8 mouse cellular contexts compared by ENCODE assay signal in genomic region chr4:46195781-46196487, GRCm38 (mm10). TPM values are rescaled to one million over a fixed set of nuclear protein-coding genes. Genes with fewer than 3 reads are reported as not detected.
A peak's percentile ranks its signal among the peaks of the same experiment; 100 is the strongest.
DNase-seq lines count a peak whose midpoint lies in the region; ATAC-seq and TF ChIP-seq lines count a peak whose summit lies in the region.

Gene Xpa, minus strand, starts transcription at chr4:46196311.

- ATAC-seq in embryonic facial prominence, embryonic 15.5 days (ENCODE audit: insufficient number of reproducible peaks, low FRiP score, low TSS enrichment, low read depth): peak; percentile 92
- ATAC-seq in limb, embryonic 14.5 days (ENCODE audit: low FRiP score, low read depth): peak; percentile 95
- peak; percentile 94 for ATAC-seq in midbrain, postnatal 0 days (ENCODE audit: low FRiP score)

- peak within 1 kb of the TSS; percentile 96 for H3K27ac ChIP-seq in bone marrow, adult 2 months (ENCODE audit: control insufficient read depth, insufficient read depth, low read depth, low read length, poor library complexity)
- peak within 1 kb of the TSS; percentile 88 for H3K27ac ChIP-seq in embryonic facial prominence, embryonic 15.5 days (replicated peaks)
- H3K27ac ChIP-seq in limb, embryonic 14.5 days (replicated peaks; ENCODE audit: low read depth, low read length): peak within 1 kb of the TSS; percentile 83
- peak within 1 kb of the TSS; percentile 94 for H3K27ac ChIP-seq in midbrain, postnatal 0 days (ENCODE audit: low read depth, low read length)

- no peak for TF ChIP-seq CTCF in bone marrow, adult 2 months (IDR thresholded peaks at IDR 0.05; ENCODE audit: control insufficient read depth, insufficient read depth, low read length)
- peak; percentile 25; the same call in 1 of the 2 replicates for TF ChIP-seq CTCF in midbrain, postnatal 0 days (IDR thresholded peaks at IDR 0.05)

- DNase-seq in 416B (ENCODE audit: low read depth): peak; percentile 94
- DNase-seq in heart, adult 8-10 months (ENCODE audit: low spot score): peak; percentile 95
- peak; percentile 96 for DNase-seq in kidney, adult 9 months
- DNase-seq in limb, embryonic 14.5 days (ENCODE audit: low spot score): peak; percentile 98
- DNase-seq in midbrain, postnatal 0 days (ENCODE audit: low spot score): peak; percentile 99
- DNase-seq in spleen, postnatal 14 days (ENCODE audit: low spot score in 2 of 2): peak; percentile 86 to 92

- H3K27me3 ChIP-seq in embryonic facial prominence, embryonic 15.5 days: peaks cover 18% of the 10 kb centered on the region
- no peaks in the 10 kb centered on the region; the same call in 1 of the 2 replicates for H3K27me3 ChIP-seq in limb, embryonic 14.5 days (ENCODE audit: control insufficient read depth, insufficient read depth, low read length)
- H3K27me3 ChIP-seq in midbrain, postnatal 0 days (ENCODE audit: insufficient read depth, low read length): peaks cover 9% of the 10 kb centered on the region

- peak within 1 kb of the TSS; percentile 86 for H3K9ac ChIP-seq in embryonic facial prominence, embryonic 15.5 days
- peak within 1 kb of the TSS; percentile 91 for H3K9ac ChIP-seq in limb, embryonic 14.5 days (ENCODE audit: low read depth, low read length, severe bottlenecking)
- H3K9ac ChIP-seq in midbrain, postnatal 0 days (replicated peaks; ENCODE audit: low read length, poor library complexity, severe bottlenecking): peak within 1 kb of the TSS; percentile 92

- peaks cover 7% of the 10 kb centered on the region; the same call in 1 of the 2 replicates for H3K36me3 ChIP-seq in embryonic facial prominence, embryonic 15.5 days
- H3K36me3 ChIP-seq in limb, embryonic 14.5 days (ENCODE audit: control insufficient read depth, insufficient read depth, low read length): peaks cover 8% of the 10 kb centered on the region; the same call in 1 of the 2 replicates
- H3K36me3 ChIP-seq in midbrain, postnatal 0 days (ENCODE audit: insufficient read depth, low read length): peaks cover 4% of the 10 kb centered on the region; the same call in 1 of the 2 replicates

- WGBS in bone marrow, adult 2 months: under 1% methylated on average over 70 of the region's 70 CpGs
- WGBS in embryonic facial prominence, embryonic 15.5 days: under 1% methylated on average over 70 of the region's 70 CpGs
- 4% methylated on average over 49 of the region's 70 CpGs for WGBS in limb, embryonic 14.5 days
- WGBS in midbrain, postnatal 0 days: under 1% methylated on average over 55 of the region's 70 CpGs

- peak within 1 kb of the TSS; percentile 79 for H3K4me2 ChIP-seq in embryonic facial prominence, embryonic 15.5 days (replicated peaks)
- H3K4me2 ChIP-seq in limb, embryonic 14.5 days (replicated peaks; ENCODE audit: low read depth, low read length, severe bottlenecking): peak within 1 kb of the TSS; percentile 83
- H3K4me2 ChIP-seq in midbrain, postnatal 0 days (ENCODE audit: low read depth, low read length, poor library complexity, severe bottlenecking): peak within 1 kb of the TSS; percentile 88

- H3K4me3 ChIP-seq in bone marrow, adult 2 months (replicated peaks; ENCODE audit: control insufficient read depth, low read depth, low read length): peak within 1 kb of the TSS; percentile 99
- H3K4me3 ChIP-seq in embryonic facial prominence, embryonic 15.5 days (replicated peaks): peak within 1 kb of the TSS; percentile 85
- H3K4me3 ChIP-seq in limb, embryonic 14.5 days (replicated peaks; ENCODE audit: low read length): peak within 1 kb of the TSS; percentile 88
- peak within 1 kb of the TSS; percentile 88 for H3K4me3 ChIP-seq in midbrain, postnatal 0 days (ENCODE audit: low read depth, low read length)

- peaks cover 1% of the 10 kb centered on the region for H3K4me1 ChIP-seq in bone marrow, adult 2 months (ENCODE audit: control insufficient read depth, insufficient read depth, low read length)
- peaks cover 22% of the 10 kb centered on the region for H3K4me1 ChIP-seq in embryonic facial prominence, embryonic 15.5 days
- H3K4me1 ChIP-seq in limb, embryonic 14.5 days (ENCODE audit: control insufficient read depth, insufficient read depth, low read length): peaks cover 14% of the 10 kb centered on the region
- peaks cover 13% of the 10 kb centered on the region for H3K4me1 ChIP-seq in midbrain, postnatal 0 days (ENCODE audit: insufficient read depth, low read length)

- H3K9me3 ChIP-seq in embryonic facial prominence, embryonic 15.5 days (replicated peaks): no peaks in the 10 kb centered on the region
- H3K9me3 ChIP-seq in limb, embryonic 14.5 days (ENCODE audit: control insufficient read depth, low read length): no peaks in the 10 kb centered on the region
- H3K9me3 ChIP-seq in midbrain, postnatal 0 days (ENCODE audit: low read length): no peaks in the 10 kb centered on the region

- TF ChIP-seq POLR2A in bone marrow, adult 2 months (IDR thresholded peaks at IDR 0.05; ENCODE audit: borderline replicate concordance, control insufficient read depth, low read depth, low read length): peak; percentile 91
- peak; percentile 78; the same call in 1 of the 2 replicates for TF ChIP-seq POLR2A in limb, embryonic 14.5 days (IDR thresholded peaks at IDR 0.05; ENCODE audit: borderline replicate concordance, extremely low read depth, insufficient read depth, insufficient read length)

RNA-seq across cellular contexts. Expression of gene Xpa, which starts in this region (rescaled TPM):
- 25.2 and 49.3 TPM in 2 replicates for polyA plus RNA-seq in bone marrow, adult 2 months (2011; ENCODE audit: insufficient read depth, insufficient read length, low replicate concordance, missing spikeins)
- 22.9 and 25.0 TPM in 2 replicates for polyA plus RNA-seq in embryonic facial prominence, embryonic 15.5 days (2015; fragmentation: Nextera tagmentation; extraction: Ambion mirVana)
- total RNA-seq in heart, adult 8-10 months (2022): 1 to 10 TPM; 6.1 to 9.6 (median 6.8) TPM
- 24.6 and 29.0 TPM in 2 replicates for polyA plus RNA-seq in limb, embryonic 14.5 days (2012; rRNA removed)
- 24.4 and 24.8 TPM in 2 replicates for polyA plus RNA-seq in limb, embryonic 14.5 days (2014; fragmentation: Nextera tagmentation; extraction: Ambion mirVana)
- 13.2 and 24.6 TPM in 2 replicates for total RNA-seq in midbrain, postnatal 0 days (2014; rRNA removed)
- 35.5 and 35.9 TPM in 2 replicates for polyA plus RNA-seq in midbrain, postnatal 0 days (2015; fragmentation: Nextera tagmentation; extraction: Ambion mirVana)

Comparison
In these comparisons a context has a peak if more than half of its experiments do, and no peak if none do; other contexts are left out.
1. Peak in every context shown above with its lines: DNase-seq, ATAC-seq, H3K4me3 ChIP-seq and H3K27ac ChIP-seq.